Mouse (Mus musculus) gastrocnemius, postnatal 10 days (tissue): ENCODE measurements around the gene Acvr1. TPM values are rescaled to one million over a fixed set of nuclear protein-coding genes. Genes with fewer than 3 reads are reported as not detected.
A peak's percentile ranks its signal among the peaks of the same experiment; 100 is the strongest.

Source experiments
- DNase-seq: peaks from one replicate; pipeline ENCODE4 v3.0.0; 2021; ENCODE audit warnings: mixed read lengths
- total RNA-seq, 2 experiments: library from RNA; stranded (reverse); gene quantifications; 2 replicates each; pipeline ENCODE4 v1.2.3; 2021

Acvr1 gene
- total RNA-seq, 2 experiments from 2014 or later: 23.6 to 31.1 TPM

DNA sequence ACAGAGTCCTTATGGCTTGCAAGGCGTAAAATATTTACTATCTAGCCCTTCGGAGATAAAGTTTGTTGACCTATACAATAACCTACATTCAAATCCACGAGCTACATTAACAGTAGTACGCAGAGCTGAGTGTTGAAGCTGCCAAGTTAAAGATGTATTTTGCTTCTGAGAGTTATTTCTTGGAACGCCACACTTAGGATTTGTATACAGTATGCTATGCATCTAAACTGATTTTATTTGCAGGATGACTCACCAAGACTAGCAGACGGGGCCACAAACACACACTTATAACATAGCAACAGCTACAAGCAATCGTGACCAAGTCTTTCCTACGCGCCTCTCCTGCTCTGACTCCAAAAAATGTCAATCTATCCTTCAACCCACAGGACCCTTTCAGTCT, 46.2 kb downstream of the Acvr1 start:
- DNase-seq: no peak

DNA sequence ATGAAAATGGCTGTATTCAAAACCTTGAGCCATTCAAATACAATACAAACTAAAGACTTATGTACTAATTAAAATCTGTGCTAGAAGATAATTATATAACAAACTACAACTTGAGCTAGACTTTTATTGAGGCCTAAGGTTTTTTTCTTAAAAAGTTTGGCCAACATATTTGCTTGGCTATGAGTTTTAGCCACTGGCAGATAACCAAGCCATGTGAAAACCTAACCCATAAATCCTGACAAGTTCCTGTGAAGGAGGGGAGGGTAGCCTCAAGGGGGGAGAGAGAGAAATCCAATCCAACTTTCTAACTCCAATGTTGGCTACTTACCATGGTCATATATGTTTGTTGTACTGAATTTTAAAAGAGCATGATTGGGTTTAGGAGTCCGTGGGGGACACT, 48.4 kb downstream of the Acvr1 start:
- DNase-seq: no peak

DNA sequence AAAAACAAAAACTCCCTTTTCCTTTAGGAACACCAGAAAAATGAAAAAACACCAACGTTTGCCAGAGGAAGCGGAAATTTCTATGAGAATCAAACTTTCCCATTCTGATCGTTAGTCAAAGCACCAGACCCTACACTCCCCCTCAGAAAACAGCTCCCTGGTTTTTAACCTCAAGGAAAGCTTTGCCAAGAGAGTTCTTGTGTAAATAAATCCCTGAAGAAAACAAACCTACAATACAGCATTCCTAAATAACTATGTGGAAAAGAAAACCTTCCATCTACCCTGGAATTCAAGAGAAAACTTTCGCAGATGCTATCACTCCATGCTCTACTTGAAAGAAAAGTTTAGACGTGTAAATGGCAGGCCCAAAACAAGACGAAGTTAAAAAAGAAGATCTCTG, 50.0 kb downstream of the Acvr1 start:
- no peak for DNase-seq

DNA sequence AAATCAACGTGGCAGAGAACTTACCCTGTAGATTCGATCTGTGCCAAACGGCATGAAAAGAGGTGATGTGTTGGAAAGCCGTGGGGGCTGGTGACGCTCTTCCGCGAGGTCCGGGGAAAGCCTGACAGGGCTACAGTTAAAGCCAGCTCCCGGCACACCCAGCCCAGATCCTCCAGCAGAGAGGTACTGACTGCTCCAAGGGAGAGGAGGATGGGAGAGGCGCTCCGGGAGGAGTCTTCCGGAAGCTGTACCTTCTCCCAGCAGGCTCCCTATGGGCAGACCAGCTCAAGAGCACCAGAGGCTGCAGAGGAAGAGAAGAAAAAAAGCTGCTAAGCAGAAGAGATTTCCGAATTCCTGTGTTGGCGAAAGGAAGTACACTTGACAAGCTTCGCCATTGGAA, 51.0 kb downstream of the Acvr1 start:
- no peak for DNase-seq

DNA sequence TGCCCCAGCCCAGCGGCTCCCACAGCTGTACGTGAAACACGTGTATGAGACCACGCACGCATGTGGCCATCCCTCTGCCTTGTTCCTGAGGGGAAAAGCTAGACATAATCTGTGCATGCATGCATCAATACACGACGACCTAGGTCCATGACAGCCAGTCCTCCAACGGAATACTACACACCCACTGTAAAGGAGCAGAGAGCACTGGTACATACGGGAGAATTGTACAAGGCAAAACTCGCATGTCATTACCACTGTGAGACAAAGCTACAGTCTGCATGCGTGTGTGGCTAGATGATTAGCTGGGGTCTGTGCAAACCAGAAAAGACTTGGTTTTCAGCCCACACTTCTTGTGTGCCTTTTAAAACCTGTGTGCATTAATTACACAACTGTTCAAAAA, 52.5 kb downstream of the Acvr1 start:
- no peak for DNase-seq

DNA sequence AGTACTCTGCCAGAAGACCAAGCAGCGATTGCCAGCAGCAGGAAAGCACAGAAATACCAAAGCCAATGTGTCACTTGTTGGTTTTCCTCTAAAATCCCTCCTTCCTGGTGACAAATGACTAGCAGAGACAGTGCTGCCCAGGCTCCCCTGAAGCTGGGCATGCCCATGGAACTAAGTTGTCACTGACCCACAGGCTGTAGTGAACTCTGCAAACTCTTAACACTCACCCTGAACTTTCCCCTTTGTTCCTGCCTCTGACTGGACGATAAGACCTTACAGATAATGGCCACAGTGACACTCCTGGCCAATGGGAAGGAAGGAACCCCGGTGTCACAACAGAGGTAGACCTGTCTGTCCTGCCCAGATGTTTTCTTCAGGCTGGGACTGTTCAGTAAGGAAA, 53.7 kb downstream of the Acvr1 start:
- no peak for DNase-seq

DNA sequence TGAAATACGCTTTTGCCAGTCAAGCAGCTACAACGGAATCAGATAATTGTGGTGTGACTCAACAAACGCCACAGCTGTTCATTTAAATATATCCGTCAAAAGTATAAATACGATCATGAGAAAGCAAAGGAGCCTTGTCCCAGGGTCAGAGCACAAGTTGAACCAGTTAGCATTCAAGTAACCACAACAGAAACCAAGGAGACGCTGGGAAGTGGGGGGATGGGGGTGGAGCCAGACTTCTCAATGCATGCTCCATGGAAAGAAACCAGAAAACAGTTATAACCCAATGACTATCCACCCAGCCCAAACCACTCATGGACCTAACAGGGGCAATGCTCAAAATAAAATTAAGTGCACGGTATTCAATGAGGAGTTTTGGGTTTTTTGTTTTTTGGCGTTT, 56.8 kb downstream of the Acvr1 start:
- no peak for DNase-seq

DNA sequence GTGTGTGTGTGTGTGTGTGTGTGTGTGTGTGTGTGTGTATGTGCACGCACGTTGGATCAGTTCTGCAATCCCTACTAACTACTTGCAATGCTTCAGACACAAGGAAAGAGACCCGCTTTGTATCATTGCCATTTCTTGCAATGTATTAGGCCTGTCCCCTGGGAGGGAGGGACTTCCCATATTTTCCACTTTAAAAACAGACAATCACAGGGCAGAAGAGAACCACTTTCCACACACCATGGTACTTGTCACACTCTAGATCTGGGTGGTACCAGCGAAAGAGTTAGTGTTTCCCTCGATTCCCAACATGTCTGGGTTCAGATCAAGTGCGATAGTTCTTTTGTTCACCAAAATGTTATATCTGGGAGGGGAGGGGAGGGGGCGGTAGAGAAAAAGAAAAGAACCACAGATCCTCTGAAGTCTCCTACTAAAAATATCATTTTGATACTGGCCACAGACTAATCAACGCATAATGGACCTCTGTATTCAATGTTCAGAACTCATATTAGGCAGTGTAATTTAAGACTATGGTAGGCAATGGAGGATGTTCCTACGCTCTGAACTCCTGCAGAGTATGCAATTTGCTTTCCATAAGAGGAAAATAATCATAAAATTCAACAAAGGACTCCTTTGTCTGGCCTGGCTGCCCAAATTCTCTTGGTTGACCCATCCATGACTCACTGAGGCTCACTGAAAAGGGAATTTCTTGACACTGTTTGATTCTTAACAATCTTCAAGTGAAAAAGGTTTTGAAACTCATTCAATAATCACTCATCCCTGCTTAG, 61.5 kb downstream of the Acvr1 start:
- no peak for DNase-seq

DNA sequence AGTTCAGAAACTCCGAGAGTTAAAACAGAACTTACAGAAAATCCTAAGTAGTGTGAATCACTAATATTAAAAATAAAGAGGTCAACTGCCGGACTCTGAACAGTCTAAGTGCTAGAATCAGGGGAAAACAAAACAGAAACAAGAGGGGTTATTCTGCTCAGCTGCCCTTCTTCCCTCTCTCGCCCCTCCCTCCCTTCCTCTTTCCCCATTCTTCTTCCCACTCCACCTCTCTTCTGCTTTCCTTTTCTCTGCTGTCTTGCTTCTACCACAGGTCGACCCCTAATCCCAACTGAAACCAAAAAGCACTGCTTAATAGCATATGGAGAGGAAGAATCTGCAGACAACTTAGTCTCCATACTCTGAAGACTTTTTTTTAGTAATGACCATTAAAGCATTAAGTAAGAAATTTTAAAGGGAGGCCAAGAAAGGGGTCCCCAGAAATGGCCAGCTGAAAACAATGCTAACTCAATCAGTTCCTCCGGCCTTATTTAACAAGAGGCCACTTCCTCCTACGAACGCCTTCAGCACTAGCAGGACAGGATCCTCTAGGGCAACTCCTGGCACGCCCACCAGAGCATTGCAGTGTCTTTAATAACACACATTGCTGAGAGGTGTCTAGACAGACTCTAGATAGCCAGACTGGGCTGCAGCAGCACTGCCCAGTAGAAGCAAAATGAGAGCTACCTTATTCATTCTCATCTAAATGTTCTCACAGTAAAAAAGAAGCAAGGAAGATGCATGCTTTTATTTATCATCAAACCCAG, 70.1 kb downstream of the Acvr1 start:
- DNase-seq: no peak

DNA sequence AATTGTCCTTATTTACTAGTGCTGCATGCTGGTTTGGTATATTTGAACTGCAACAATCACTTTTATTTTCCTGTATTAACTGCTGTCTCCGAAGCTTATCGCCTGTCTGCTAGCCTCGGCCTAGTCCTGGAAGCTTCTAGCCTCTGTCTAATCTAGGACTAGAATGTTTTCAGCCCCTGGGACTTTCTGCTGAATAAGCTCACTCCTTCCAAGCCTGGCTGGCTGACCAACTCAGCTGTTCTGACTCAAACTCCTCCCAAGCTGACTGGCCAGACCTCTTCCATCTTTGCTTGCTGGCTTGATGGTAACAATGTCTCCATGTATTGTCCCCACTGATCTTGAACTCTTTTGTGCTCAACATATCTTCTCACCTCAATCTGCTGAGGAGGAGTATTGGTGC, 71.7 kb downstream of the Acvr1 start:
- no peak for DNase-seq

DNA sequence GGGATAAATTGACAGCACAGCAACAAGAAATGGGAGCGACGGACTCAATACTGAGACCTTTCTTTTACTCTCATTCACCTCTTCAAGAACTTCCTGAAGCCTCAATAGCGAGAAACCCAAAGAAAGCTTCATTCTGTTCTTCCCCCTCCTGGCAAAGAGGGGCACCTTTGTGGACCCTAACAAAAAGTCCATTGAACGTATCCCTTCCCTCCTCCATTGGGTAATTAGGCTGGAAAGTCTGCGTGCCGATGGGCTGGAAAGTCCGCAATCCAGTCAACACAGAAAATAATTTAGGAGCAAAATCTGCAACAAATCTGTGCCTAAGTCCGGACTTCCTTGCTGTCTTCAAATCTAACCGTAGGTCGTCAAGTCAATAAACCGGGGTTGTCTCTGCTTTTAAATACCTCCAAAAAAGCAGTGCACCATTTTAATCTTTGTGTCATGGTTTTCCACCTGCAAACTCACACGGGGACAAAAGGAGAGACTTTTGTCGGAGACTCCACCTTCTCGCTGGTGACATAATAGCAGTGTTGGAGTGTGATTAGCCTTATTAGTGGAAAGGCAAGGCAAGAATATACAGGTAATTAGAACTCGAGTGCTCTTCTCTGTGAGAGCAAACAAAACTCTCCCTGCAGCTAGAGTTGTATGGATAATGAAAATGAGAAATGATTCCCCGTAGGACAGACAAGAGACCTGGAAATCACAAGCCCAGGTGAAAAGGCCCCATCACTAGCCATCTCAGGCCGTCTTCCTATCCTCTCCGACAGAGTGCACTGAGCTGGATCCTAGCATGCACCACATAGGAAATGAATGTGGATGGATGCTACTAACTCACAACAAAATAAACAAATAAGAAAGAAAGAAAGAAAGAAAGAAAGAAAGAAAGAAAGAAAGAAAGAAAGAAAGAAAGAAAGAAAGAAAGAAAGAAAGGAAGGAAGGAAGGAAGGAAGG, 73.0 kb downstream of the Acvr1 start:
- DNase-seq: no peak

DNA sequence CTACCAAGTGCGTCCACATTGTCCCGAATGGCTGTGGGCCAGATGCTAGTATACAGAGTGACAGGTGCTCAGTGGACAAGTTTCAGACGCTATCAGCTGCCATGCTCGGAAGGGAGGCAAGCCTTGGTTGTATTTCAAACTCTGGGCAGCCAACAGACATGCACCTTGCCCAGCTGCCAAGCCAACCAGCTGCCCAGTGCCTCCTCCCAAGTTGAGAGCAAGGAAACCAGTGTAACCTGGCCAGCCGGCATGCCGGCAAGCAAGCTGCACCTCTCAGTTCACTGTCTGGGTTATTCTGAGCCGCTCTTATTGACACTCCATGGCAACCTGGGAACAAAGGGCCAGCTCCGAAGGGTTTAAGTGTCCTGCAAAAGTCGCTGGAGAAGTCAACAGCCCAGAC, 77.7 kb downstream of the Acvr1 start:
- DNase-seq: peak; percentile 54

DNA sequence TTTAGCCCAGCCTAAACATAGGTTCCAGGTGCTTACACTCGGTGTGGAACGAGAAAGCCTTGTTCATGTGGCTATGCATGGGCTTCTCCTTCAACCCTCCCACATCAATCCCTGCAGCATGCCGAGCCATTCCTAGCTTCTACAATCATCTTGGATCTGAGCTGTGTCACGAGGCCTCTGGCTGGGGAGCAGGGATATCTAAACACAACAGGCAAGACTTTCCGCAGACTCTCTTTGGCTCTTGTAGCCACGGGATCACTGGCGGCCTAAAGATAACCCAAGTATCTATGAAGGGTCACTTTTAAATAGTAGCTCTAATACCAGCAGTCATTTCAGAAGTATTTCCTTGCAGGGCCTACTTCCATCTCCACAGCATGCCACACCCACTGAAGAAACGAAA, 78.6 kb downstream of the Acvr1 start:
- DNase-seq: no peak

DNA sequence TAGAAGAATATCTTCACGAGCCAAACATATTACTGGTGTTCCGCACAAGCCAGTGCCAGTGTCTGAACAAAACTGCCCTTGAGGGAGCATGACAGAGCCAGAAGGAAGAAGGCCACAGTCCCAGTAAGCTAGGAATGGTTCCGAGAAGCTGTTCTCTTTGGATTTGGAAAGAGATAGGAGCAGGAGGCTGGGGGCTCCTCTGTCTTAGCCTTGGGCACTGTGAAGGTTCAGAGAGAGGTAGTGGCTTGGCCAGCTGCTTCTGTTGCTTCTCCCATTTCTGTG, 79.7 kb downstream of the Acvr1 start:
- no peak for DNase-seq

DNA sequence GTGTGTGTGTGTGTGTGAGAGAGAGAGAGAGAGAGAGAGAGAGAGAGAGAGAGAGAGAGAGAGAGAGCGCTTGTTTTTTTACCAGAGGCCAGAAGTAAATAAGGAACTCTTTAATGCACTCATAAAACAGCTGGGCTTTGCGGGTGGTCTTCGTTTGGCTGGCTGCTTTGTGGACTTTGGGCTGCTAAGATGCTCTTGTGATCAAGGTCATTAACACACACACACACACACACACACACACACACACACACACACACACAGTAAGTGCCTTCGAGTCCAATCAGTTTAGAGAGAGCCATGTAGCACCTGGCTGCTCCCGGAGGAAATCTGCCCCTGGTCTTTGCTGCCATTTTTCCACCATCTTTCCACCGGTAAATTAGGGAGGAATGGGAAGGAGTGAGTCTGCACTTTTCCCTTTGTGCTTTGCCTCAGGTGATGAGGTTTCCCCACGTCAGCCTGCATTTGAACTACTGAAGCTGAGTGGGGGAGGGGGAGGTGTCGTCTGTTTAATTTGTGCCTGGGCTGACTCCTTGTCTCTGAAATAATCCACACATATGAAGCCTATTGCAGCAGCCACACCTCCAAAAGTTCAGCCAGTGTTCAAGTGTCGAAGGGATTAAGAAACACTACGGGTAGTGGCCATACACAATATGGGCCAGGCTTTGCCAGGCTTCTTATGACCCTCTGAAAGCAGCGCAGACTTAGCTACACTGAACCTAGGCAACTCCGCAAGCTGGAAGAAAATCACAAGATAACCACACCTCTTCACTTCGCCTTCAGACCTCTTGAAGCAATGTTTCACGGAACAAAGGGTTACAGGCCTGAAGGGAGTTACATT, 80.3 kb downstream of the Acvr1 start:
- DNase-seq: no peak

DNA sequence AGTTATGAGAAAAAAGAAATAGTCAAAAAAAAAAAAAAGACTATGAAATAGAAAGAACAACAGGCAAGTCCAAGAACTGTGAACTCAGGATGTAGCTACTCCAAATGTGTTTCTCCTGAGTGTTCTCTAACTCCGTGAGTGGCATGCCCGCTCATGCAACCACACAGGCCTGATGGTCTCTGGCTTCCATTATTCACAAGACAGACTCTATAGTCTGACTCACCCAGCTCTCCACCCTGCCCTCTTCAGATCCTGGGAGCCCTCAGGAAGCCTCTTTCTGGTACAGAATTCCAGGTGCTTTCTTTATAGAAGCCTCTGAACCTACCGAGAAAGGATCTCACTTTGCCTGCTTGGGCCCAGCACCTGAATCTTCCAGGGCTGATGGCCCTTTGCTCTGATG, 81.3 kb downstream of the Acvr1 start:
- DNase-seq: no peak

DNA sequence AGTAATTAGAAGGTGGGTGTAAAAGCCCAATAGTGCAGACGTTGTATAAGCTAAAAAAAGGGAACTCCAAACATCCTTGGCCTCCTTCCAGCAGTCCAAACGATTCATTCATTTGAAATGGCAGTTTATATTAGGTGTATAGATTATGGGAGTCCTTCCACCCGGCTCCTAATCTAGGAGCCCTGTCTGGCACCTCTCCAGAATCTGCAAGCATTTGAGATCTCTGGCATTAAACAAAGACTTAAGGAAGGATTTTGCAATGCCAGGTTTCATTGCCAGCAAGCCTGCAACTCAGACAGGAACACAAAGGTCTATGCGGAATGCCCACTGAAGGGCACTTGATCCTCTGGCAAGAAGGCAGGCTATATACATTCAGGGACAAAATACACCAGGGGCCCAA, 81.8 kb downstream of the Acvr1 start:
- peak; percentile 16 for DNase-seq

DNA sequence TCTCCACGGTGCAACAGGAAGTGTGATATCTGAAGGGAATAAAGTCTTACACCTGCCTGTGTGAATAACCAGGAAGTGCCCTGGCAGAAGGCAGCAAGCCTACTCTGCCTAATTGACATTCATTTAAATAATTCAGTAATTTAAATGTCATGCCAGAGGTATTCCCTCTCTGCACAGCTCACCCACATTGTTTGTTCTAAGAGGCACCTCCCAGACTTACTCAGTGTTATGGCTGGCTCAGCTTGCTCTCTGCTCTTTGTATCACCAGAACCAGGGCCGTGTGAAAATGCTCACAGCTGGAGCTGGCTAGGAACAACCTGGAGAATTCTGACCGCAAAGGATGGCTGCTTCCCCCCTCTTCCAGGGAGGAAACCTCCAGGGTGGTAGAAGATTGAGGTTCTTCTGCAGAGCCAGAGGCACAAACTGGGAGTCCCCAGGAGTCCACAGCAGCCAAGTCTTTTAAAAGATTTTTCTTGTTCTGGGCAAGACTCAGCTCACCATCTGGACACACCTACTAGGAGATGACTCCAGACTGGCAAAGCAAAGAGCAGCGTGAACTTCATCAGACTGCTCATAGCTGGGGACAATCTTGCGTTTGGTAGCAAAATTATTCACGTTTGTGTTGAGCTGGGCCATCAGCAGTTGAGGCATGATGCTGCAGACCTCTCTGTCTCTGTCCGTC, 82.5 kb downstream of the Acvr1 start:
- DNase-seq: no peak

DNA sequence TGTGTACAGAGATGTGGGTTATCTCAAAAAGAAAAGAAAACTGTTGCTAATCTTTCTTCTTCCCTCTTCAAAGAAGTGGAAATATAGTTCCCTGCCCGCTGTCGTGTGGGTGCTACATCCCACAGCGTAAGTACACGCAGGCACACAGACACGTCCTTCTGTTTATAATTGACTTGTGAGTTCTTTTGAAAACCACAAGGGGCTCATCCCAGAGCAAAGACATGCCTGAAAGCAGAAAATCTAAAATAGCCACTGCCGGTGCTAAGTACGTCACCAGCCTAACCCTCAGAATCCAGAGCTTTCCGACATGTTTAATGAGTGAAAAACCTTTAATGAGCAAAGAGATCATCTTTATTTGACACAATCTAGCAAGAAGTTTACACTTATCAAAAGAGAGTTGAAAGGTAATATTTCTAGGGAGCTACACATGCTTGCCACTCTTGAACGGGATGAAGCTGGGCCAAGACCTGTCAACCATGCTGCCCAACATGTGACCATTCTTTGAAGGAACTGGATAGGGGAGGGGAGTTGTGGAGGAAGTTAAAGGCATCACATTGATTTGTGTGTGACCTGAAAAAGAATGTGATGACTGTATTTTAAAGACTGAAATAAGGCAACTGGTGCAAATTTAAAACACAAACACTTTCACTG, 85.4 kb downstream of the Acvr1 start:
- DNase-seq: no peak

DNA sequence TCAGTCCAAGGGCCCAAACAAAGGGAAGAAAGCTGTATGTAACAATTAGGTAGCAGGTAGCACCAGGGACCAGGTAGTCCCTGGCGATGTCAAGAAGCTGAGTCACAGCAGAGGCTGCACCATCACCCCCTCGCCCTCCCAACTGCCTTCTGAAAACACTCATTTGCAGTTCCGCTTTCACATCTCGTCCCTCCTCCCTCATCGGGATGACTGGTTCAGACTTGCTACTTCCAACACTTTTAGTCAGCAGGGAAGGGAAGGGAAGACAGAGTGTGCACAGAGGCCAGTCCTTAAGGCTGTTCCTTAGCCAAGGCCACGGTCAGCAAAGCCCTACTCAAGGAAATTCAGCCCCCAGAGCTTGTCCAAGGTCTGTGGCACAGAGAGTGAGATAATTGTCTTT, 86.2 kb downstream of the Acvr1 start:
- no peak for DNase-seq

DNA sequence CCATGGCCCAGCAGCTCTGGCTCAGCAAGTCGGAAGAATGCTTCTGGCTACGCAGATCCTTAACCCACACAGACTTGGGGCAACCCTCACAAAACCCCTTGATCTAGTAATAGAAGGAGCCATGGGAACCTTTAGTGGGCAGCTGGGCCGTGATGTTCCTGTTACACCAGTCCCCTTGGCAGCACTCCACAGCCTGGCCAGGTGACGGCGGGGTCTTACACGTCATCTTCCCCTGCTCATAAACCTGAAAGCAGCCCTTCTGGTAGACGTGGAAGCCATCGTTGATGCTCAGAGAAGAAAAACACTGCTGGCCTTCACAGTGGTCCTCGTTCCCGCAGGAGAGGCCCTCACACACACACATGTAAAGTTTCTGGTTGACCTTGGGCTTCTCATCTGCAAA, 87.4 kb downstream of the Acvr1 start:
- DNase-seq: no peak
